Mouse (Mus musculus) CH12.LX (cell line): ENCODE results near the gene Cd93. TPM values are rescaled to one million over a fixed set of nuclear protein-coding genes. Genes with fewer than 3 reads are reported as not detected.

ENCODE experiments used
- DNase-seq: peaks from one replicate; pipeline ENCODE4 v3.0.0-alpha.2; 2013; ENCODE audit errors: extremely low read depth
- H3K27ac ChIP-seq: 2 replicates; pipeline ENCODE4 v1.5.1; 2012; ENCODE audit warnings: low read depth, mild to moderate bottlenecking, control low read depth, moderate library complexity; ENCODE audit not compliant: insufficient read depth
- H3K27me3 ChIP-seq: replicated peaks from 2 replicates; pipeline ENCODE3; 2012; ENCODE audit warnings: inconsistent platforms
- H3K36me3 ChIP-seq, 2 experiments: replicated peaks in 1 of 2; 2 replicates each; pipeline versions ENCODE3 to v1.6.1; 2012; ENCODE audit warnings: inconsistent platforms in 1 of 2, low read length in 1 of 2, mild to moderate bottlenecking in 1 of 2, mixed read lengths in 1 of 2, moderate library complexity in 1 of 2; ENCODE audit not compliant: control insufficient read depth in 1 of 2, insufficient read depth in 1 of 2
- H3K4me1 ChIP-seq, 2 experiments: 2 replicates each; pipeline ENCODE4 v1.6.1; 2012; ENCODE audit warnings: inconsistent platforms in 1 of 2, moderate library complexity in 1 of 2; ENCODE audit not compliant: insufficient read depth in 2 of 2, control insufficient read depth in 1 of 2
- H3K4me2 ChIP-seq: 2 replicates; pipeline ENCODE4 v1.6.1; 2012; ENCODE audit warnings: low read depth, mild to moderate bottlenecking, control low read depth; ENCODE audit not compliant: poor library complexity, insufficient read depth, severe bottlenecking
- H3K4me3 ChIP-seq, 3 experiments: fragments of 150-350 bp in 1 of 3; sonication (generic) in 1 of 3; replicated peaks in 1 of 3; 2 replicates each; pipeline versions ENCODE3 to v1.5.1; 2011 to 2012; ENCODE audit warnings: low read depth in 2 of 3, low read length in 2 of 3, mild to moderate bottlenecking in 2 of 3, moderate library complexity in 2 of 3, control low read depth in 1 of 3, improper control_type of control experiment in 1 of 3, inconsistent platforms in 1 of 3, mixed read lengths in 1 of 3; ENCODE audit not compliant: poor library complexity in 1 of 3
- H3K79me2 ChIP-seq: replicated peaks from 2 replicates; pipeline ENCODE4 v1.6.1; 2012; ENCODE audit warnings: mild to moderate bottlenecking, moderate library complexity; ENCODE audit not compliant: control insufficient read depth, poor library complexity, insufficient read depth, severe bottlenecking; ENCODE audit errors: extremely low read depth
- H3K9ac ChIP-seq: 2 replicates; pipeline ENCODE4 v1.6.1; 2012; ENCODE audit warnings: low read depth, mild to moderate bottlenecking, control low read depth, moderate library complexity; ENCODE audit not compliant: insufficient read depth
- H3K9me3 ChIP-seq: replicated peaks from 2 replicates; pipeline ENCODE3; 2012; ENCODE audit warnings: low read length, inconsistent platforms, mixed read lengths
- BHLHE40 ChIP-seq: IDR thresholded peaks from 2 replicates; pipeline ENCODE4 v1.6.1; 2011; ENCODE audit warnings: mild to moderate bottlenecking, low read depth, low read length, improper control_type of control experiment
- CHD1 ChIP-seq: IDR thresholded peaks from 2 replicates; pipeline ENCODE4 v1.6.1; 2012; ENCODE audit warnings: low read depth, low read length, improper control_type of control experiment, inconsistent platforms
- EP300 ChIP-seq: IDR thresholded peaks from 2 replicates; pipeline ENCODE4 v1.6.1; 2011; ENCODE audit warnings: low read length, improper control_type of control experiment
- GABPA ChIP-seq: IDR thresholded peaks from 2 replicates; pipeline ENCODE4 v1.6.1; 2012; ENCODE audit warnings: low read depth, low read length, improper control_type of control experiment, inconsistent platforms; ENCODE audit not compliant: insufficient replicate concordance
- HCFC1 ChIP-seq: IDR thresholded peaks from 2 replicates; pipeline ENCODE4 v1.6.1; 2012; ENCODE audit warnings: low read depth, mild to moderate bottlenecking, inconsistent platforms, low read length, improper control_type of control experiment
- IRF4 ChIP-seq: IDR thresholded peaks from 2 replicates; pipeline ENCODE4 v1.6.1; 2014; ENCODE audit warnings: low read depth, mild to moderate bottlenecking, inconsistent platforms, low read length, improper control_type of control experiment
- JUND ChIP-seq: conservative IDR thresholded peaks from 2 replicates; pipeline ENCODE4 v1.6.1; 2011; ENCODE audit warnings: low read depth, low read length, improper control_type of control experiment
- MAX ChIP-seq: IDR thresholded peaks from 2 replicates; pipeline ENCODE4 v1.6.1; 2011; ENCODE audit warnings: low read length, improper control_type of control experiment
- MEF2A ChIP-seq: IDR thresholded peaks from 2 replicates; pipeline ENCODE4 v1.6.1; 2014; ENCODE audit warnings: low read depth, mild to moderate bottlenecking, inconsistent platforms, low read length, improper control_type of control experiment, borderline replicate concordance
- MYC ChIP-seq: IDR thresholded peaks from 2 replicates; pipeline ENCODE4 v1.6.1; 2011; ENCODE audit warnings: low read depth, mild to moderate bottlenecking, improper control_type of control experiment, low read length
- NELFE ChIP-seq: IDR thresholded peaks from 2 replicates; pipeline ENCODE4 v1.6.1; 2011; ENCODE audit warnings: low read depth, low read length, improper control_type of control experiment
- RAD21 ChIP-seq: IDR thresholded peaks from 2 replicates; pipeline ENCODE4 v1.6.1; 2011; ENCODE audit warnings: low read depth, mild to moderate bottlenecking, low read length, improper control_type of control experiment, moderate library complexity
- TBP ChIP-seq: conservative IDR thresholded peaks from 2 replicates; pipeline ENCODE4 v1.6.1; 2011; ENCODE audit warnings: low read depth, low read length, improper control_type of control experiment
- USF1 ChIP-seq: IDR thresholded peaks from 2 replicates; pipeline ENCODE4 v1.6.1; 2014; ENCODE audit warnings: low read depth, mild to moderate bottlenecking, inconsistent platforms, low read length, improper control_type of control experiment
- ZKSCAN1 ChIP-seq: IDR thresholded peaks from 2 replicates; pipeline ENCODE4 v1.6.1; 2012; ENCODE audit warnings: low read depth, inconsistent platforms, low read length, improper control_type of control experiment, borderline replicate concordance
- ZNF384 ChIP-seq: IDR thresholded peaks from 2 replicates; pipeline ENCODE4 v1.6.1; 2012; ENCODE audit warnings: low read depth, low read length, improper control_type of control experiment, inconsistent platforms
- dilution Hi-C: fragments of 300-500 bp; cut with MboI; formaldehyde crosslinking; loops from 2 replicates; pipeline ENCODE4 v1.14.3; 2020; ENCODE audit warnings: low sequenced_read_pairs; ENCODE audit not compliant: extremely low pct_unique_long_range_greater_than_20kb, extremely low pct_ligation_motif_present
- in situ Hi-C: fragments of 300-500 bp; cut with MboI; formaldehyde crosslinking; loops from 3 replicates; pipeline ENCODE4 v1.14.3; 2019; ENCODE audit warnings: low sequenced_read_pairs, low pct_ligation_motif_present, low pct_unique_long_range_greater_than_20kb, mixed read lengths
- polyA plus RNA-seq: library from polyadenylated mRNA; unstranded; fragments of >175 nt; gene quantifications from 2 replicates; pipeline ENCODE4 v1.2.1, GENCODE M21; 2012; ENCODE audit warnings: low read depth; ENCODE audit not compliant: insufficient read length
- total RNA-seq, 2 experiments: library from RNA; depleted of rRNA; stranded (reverse); fragments of 300-350 nt in 1 of 2; fragments of >200 nt in 1 of 2; gene quantifications; 2 replicates each; pipeline ENCODE4 v1.2.3; 2012 to 2014

Cd93 gene
- total and polyA plus RNA-seq, 3 experiments, result 0.04 to 0.08 (median 0.07) TPM

GRCm38 (mm10) chr2:148442710-148443109 is 653 bp downstream of the Cd93 start:
- dilution Hi-C loops (no loop called here), in situ Hi-C loops (no loop called here)
- H3K4me3 ChIP-seq, result no peak overlapping the region
- H3K27me3 ChIP-seq, result no peaks in the 10 kb centered on the region
- H3K36me3 ChIP-seq, result no peaks in the 10 kb centered on the region
- peaks cover 0 to 27% of the 10 kb centered on the region in 2 experiments; a peak in 2 of 4 replicates for H3K4me1 ChIP-seq
- no peak for TF ChIP-seq MAX
- TF ChIP-seq TBP, result no peak
- no peak for TF ChIP-seq CHD1
- no peak for TF ChIP-seq JUND
- no peak for TF ChIP-seq GABPA
- TF ChIP-seq MYC, result no peak
- no peak overlapping the region for H3K9ac ChIP-seq
- H3K4me2 ChIP-seq, result no peak overlapping the region
- H3K9me3 ChIP-seq, result no peaks in the 10 kb centered on the region
- H3K79me2 ChIP-seq, result no peaks in the 10 kb centered on the region
- no peak overlapping the region for H3K27ac ChIP-seq
- no peak for DNase-seq

- no peaks in the 10 kb centered on the region for H3K9me3 ChIP-seq
- H3K79me2 ChIP-seq, result no peaks in the 10 kb centered on the region
- in situ Hi-C loops (no loop called here), dilution Hi-C loops (no loop called here)
- no peak overlapping the region for H3K4me2 ChIP-seq
- TF ChIP-seq ZKSCAN1 (no peak), NELFE (no peak)
- H3K27me3 ChIP-seq, result no peaks in the 10 kb centered on the region
- no peak overlapping the region for H3K27ac ChIP-seq
- no peak overlapping the region for H3K9ac ChIP-seq
- H3K4me1 ChIP-seq, result peaks cover 0 to 27% of the 10 kb centered on the region in 2 experiments; a peak in 2 of 4 replicates
- no peaks in the 10 kb centered on the region for H3K36me3 ChIP-seq
- no peak for DNase-seq
- H3K4me3 ChIP-seq, result no peak overlapping the region
Observed at GRCm38 (mm10) chr2:148442172-148442571, 1.2 kb downstream of the Cd93 start.

- dilution Hi-C loops, result no loop called here
- DNase-seq, result no peak
- Histone ChIP-seq H3K36me3 (no peaks in the 10 kb centered on the region), H3K79me2 (no peaks in the 10 kb centered on the region), H3K4me2 (no peak overlapping the region), H3K27ac (no peak overlapping the region)
- in situ Hi-C loops, result no loop called here
- TF ChIP-seq HCFC1 (no peak), EP300 (no peak), ZNF384 (no peak), MEF2A (no peak), IRF4 (no peak), USF1 (no peak), RAD21 (no peak), JUND (no peak), NELFE (no peak), MAX (no peak), BHLHE40 (no peak), CHD1 (no peak)
- TF ChIP-seq, all 38 proteins: peak for 0
- H3K4me3 ChIP-seq, result no peak overlapping the region
- no peaks in the 10 kb centered on the region for H3K27me3 ChIP-seq
- no peak overlapping the region for H3K9ac ChIP-seq
- H3K9me3 ChIP-seq, result no peaks in the 10 kb centered on the region
- H3K4me1 ChIP-seq, result peaks cover 0 to 27% of the 10 kb centered on the region in 2 experiments; a peak in 2 of 4 replicates
Observed at GRCm38 (mm10) chr2:148441421-148441820, 1.9 kb downstream of the Cd93 start.
